Mouse (Mus musculus) forebrain, embryonic 14.5 days (tissue): ENCODE data around the gene Gm21773. TPM values are rescaled to one million over a fixed set of nuclear protein-coding genes. Genes with fewer than 3 reads are reported as not detected.
"Not testable (repeated sequence)": the region's sequence is repeated elsewhere in the genome, so short reads cannot be mapped to it uniquely, and the experiment has no call there.

Source experiments
- ATAC-seq: fragments of 200-750 bp; cut with Nextera tagmentation; 2 replicates; pipeline ENCODE4 v1.8.0; 2017; ENCODE audit warnings: mild to moderate bottlenecking, moderate library complexity
- DNase-seq: peaks from one replicate; pipeline ENCODE4 v3.0.0-alpha.2; 2015; ENCODE audit warnings: low spot score
- H3K27ac ChIP-seq: fragments of 300-500 bp; sonication (generic); 2 replicates; pipeline ENCODE4 v1.5.1; 2014; ENCODE audit warnings: low read depth, mild to moderate bottlenecking, control low read depth, low read length, moderate library complexity
- H3K27me3 ChIP-seq: fragments of 300-500 bp; sonication (generic); replicated peaks from 2 replicates; pipeline ENCODE4 v1.6.1; 2014; ENCODE audit warnings: low read length, control low read depth, mixed read lengths; ENCODE audit not compliant: control insufficient read depth, insufficient read depth
- H3K36me3 ChIP-seq: fragments of 300-500 bp; sonication (generic); 2 replicates; pipeline ENCODE4 v1.6.1; 2014; ENCODE audit warnings: low read length, control low read depth; ENCODE audit not compliant: control insufficient read depth, insufficient read depth
- H3K4me1 ChIP-seq: fragments of 300-500 bp; sonication (generic); 2 replicates; pipeline ENCODE4 v1.6.1; 2014; ENCODE audit warnings: antibody characterized with exemption, low read length, control low read depth; ENCODE audit not compliant: control insufficient read depth, insufficient read depth
- H3K4me2 ChIP-seq: fragments of 300-500 bp; sonication (generic); 2 replicates; pipeline ENCODE4 v1.6.1; 2014; ENCODE audit warnings: mild to moderate bottlenecking, control low read depth, low read length
- H3K4me3 ChIP-seq: fragments of 300-500 bp; sonication (generic); 2 replicates; pipeline ENCODE4 v1.5.1; 2014; ENCODE audit warnings: low read depth, low read length, control low read depth
- H3K9ac ChIP-seq: fragments of 300-500 bp; sonication (generic); 2 replicates; pipeline ENCODE4 v1.6.1; 2014; ENCODE audit warnings: mild to moderate bottlenecking, low read length, control low read depth, moderate library complexity
- H3K9me3 ChIP-seq: fragments of 300-500 bp; sonication (generic); replicated peaks from 2 replicates; pipeline ENCODE4 v1.6.1; 2016; ENCODE audit warnings: low read length, control low read depth, mixed read lengths; ENCODE audit not compliant: control insufficient read depth
- WGBS: fragments of 180-500 bp; shearing (Covaris S2); extraction: QIAGEN DNeasy Blood & Tissue Kit; methylation state at CpG from one replicate; pipeline ENCODE4 v1.1.7; 2014; 5-methylcytosine and 5-hydroxymethylcytosine counted together
- polyA plus RNA-seq: library from polyadenylated mRNA; unstranded; fragments of >200 nt; fragmentation: Nextera tagmentation; extraction: Ambion mirVana; gene quantifications from 2 replicates; pipeline ENCODE4 v1.2.1, GENCODE M21; 2014

Gm21773 gene
- polyA plus RNA-seq, result not detected in 2 replicates

GRCm38 (mm10) chrY:25309260-25309659 is at the start of gene Gm21773:
Gene Gm21773, minus strand, starts transcription at chrY:25309360.
- H3K36me3 ChIP-seq, H3K27me3 ChIP-seq, H3K27ac ChIP-seq, DNase-seq, ATAC-seq, H3K9ac ChIP-seq, H3K4me1 ChIP-seq, H3K4me2 ChIP-seq, H3K9me3 ChIP-seq, H3K4me3 ChIP-seq: not testable (repeated sequence)
- WGBS, result no CpG with 5 or more reads among the region's 2 CpGs
